Mouse (Mus musculus) E14TG2a.4 (cell line): ENCODE data around the gene Fam50b.
A peak's percentile ranks its signal among the peaks of the same experiment; 100 is the strongest.

ENCODE experiments used
- H3K27me3 ChIP-seq: 2 replicates; pipeline ENCODE4 v1.6.1; 2014; ENCODE audit warnings: low read length, control low read depth; ENCODE audit not compliant: insufficient read depth
- H3K36me3 ChIP-seq: 2 replicates; pipeline ENCODE4 v1.6.1; 2014; ENCODE audit warnings: low read length, control low read depth; ENCODE audit not compliant: insufficient read depth
- H3K4me1 ChIP-seq: replicated peaks from 2 replicates; pipeline ENCODE4 v1.6.1; 2014; ENCODE audit warnings: low read depth, low read length, control low read depth
- H3K4me3 ChIP-seq: replicated peaks from 2 replicates; pipeline ENCODE4 v1.5.1; 2014; ENCODE audit warnings: mild to moderate bottlenecking, low read length
- H3K9me3 ChIP-seq: 2 replicates; pipeline ENCODE4 v1.6.1; 2014; ENCODE audit warnings: low read length, control low read depth
- CTCF ChIP-seq: conservative IDR thresholded peaks from 2 replicates; pipeline ENCODE4 v1.5.1; 2014; ENCODE audit warnings: low read length
- NANOG ChIP-seq: IDR thresholded peaks from 2 replicates; pipeline ENCODE4 v1.6.1; 2014; ENCODE audit warnings: borderline replicate concordance, low read length, mixed read lengths
- POU5F1 ChIP-seq: IDR thresholded peaks from 2 replicates; pipeline ENCODE4 v1.6.1; 2014; ENCODE audit warnings: low read length, borderline replicate concordance

The Fam50b gene

DNA sequence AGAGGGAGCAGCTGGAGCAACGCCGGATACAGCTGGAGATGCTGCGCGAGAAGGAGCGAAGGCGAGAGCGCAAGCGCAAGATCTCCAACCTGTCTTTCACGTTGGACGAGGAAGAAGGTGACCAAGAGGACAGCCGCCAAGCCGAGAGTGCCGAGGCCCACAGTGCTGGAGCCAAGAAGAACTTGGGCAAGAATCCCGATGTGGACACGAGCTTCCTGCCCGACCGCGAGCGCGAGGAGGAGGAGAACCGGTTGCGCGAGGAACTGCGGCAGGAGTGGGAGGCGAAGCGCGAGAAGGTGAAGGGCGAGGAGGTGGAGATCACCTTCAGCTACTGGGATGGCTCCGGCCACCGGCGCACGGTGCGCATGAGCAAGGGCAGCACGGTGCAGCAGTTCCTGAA, 12.2 kb downstream of the Fam50b start:
- Histone ChIP-seq H3K4me1 (peaks cover 38% of the 10 kb centered on the region), H3K9me3 (peaks cover 28% of the 10 kb centered on the region; the same call in 1 of the 2 replicates), H3K27me3 (peaks cover 58% of the 10 kb centered on the region), H3K36me3 (no peaks in the 10 kb centered on the region), H3K4me3 (peak overlapping the region; percentile 71)
- TF ChIP-seq POU5F1 (no peak), NANOG (no peak), CTCF (no peak)

DNA sequence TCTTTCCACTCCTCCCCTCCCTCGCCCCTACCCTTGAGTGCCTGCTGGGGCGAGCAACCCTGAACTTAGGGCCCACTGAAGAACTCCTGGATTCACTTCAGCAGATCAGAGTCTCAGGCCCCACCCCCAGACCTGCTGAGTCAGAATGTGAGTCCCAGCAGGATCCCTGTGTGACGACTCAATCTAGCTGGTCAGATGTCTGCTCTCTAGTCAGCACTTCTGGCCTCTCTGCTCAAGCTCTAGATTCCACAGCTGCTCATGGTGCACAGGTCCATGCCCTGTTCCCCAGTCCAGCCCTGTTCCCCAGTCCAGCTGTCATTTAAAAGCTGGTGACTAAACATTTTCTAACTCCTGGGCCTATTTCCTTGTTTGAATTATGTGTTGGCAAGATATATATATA, 13.9 kb downstream of the Fam50b start:
- Histone ChIP-seq H3K4me1 (peaks cover 22% of the 10 kb centered on the region), H3K9me3 (peaks cover 28% of the 10 kb centered on the region; the same call in 1 of the 2 replicates), H3K36me3 (no peaks in the 10 kb centered on the region), H3K27me3 (peaks cover 51% of the 10 kb centered on the region), H3K4me3 (no peak overlapping the region)
- TF ChIP-seq CTCF: no peak
- TF ChIP-seq POU5F1: no peak
- TF ChIP-seq NANOG: no peak

DNA sequence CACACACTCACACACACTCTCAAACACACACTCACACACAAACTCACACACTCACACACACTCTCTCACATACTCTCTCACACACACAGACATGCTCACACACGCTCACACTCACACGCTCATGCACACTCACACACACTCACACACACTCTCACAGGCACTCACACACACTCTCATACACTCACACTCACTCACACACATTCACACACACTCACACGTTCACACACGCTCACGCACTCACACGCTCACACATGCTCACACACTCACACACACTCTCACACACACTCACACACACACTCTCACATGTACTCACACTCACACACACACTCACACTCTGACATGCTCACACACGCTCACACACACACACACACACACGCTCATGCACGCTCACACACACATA, 24.6 kb downstream of the Fam50b start:
- no peak for TF ChIP-seq CTCF
- no peak for TF ChIP-seq NANOG
- no peak for TF ChIP-seq POU5F1
- Histone ChIP-seq H3K4me3 (no peak overlapping the region), H3K4me1 (peaks cover 21% of the 10 kb centered on the region), H3K36me3 (no peaks in the 10 kb centered on the region), H3K9me3 (no peaks in the 10 kb centered on the region), H3K27me3 (peaks cover 8% of the 10 kb centered on the region; the same call in 1 of the 2 replicates)

DNA sequence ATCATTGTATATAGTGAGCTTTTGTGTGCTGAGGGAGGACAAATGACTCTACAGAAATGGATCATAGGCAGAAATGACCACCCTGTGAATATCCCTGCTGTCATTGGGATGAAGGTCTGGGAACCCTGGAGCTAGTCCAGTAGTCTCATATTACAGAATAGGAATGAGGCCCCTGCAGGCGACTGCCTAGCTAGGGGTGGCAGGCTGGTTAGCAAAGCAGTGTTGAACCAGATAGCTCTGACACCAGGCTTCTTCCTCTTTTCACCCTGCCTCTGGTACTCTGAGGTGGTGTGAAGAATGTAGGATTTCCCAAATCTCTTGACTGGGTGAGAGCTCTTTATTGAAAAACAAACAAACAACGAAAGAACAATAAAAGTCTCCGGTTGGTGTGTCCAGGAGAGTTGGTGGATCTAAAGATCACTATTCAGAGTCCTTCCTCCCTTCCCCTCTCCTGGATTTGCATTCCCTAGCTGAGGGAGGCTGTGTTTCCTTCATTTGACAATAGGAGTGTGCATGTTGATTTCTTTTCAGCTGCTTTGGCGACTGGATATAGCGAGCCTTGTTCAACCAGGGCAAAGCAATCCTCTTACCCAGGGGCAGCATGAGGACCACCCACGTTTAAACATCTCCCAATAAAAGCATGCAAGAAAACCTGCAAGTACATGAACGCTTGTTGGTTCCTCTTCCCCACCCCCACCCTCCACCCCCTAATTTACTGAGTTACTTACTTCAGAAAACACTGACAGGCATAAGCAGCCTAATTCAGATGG, 26.1 kb downstream of the Fam50b start:
- Histone ChIP-seq H3K4me3 (no peak overlapping the region), H3K9me3 (no peaks in the 10 kb centered on the region), H3K27me3 (peaks cover 8% of the 10 kb centered on the region; the same call in 1 of the 2 replicates), H3K36me3 (no peaks in the 10 kb centered on the region), H3K4me1 (peaks cover 21% of the 10 kb centered on the region)
- TF ChIP-seq POU5F1: no peak
- no peak for TF ChIP-seq CTCF
- no peak for TF ChIP-seq NANOG

DNA sequence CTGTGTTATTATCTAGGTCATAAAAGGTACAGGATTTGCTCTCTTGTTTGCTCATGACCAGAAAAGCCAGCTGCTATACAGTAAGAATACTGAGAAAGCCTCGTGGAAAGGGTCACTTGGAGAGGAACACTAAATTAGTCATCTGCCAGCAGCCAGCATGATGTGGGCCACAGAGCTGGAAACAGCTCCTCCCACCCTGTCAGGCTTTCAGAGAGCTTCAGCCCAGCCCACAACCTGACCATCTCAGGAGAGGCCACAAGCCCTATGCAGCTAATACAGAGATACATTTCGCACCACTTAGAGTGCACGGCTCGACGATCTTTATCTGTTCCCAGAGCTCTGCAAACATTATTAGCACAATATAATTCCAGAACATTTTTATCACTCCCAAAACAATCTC, 27.5 kb downstream of the Fam50b start:
- H3K27me3 ChIP-seq: peaks cover 8% of the 10 kb centered on the region; the same call in 1 of the 2 replicates
- no peak for TF ChIP-seq NANOG
- TF ChIP-seq CTCF: no peak
- TF ChIP-seq POU5F1: no peak
- H3K4me3 ChIP-seq: no peak overlapping the region
- peaks cover 21% of the 10 kb centered on the region for H3K4me1 ChIP-seq
- no peaks in the 10 kb centered on the region for H3K36me3 ChIP-seq
- H3K9me3 ChIP-seq: no peaks in the 10 kb centered on the region

DNA sequence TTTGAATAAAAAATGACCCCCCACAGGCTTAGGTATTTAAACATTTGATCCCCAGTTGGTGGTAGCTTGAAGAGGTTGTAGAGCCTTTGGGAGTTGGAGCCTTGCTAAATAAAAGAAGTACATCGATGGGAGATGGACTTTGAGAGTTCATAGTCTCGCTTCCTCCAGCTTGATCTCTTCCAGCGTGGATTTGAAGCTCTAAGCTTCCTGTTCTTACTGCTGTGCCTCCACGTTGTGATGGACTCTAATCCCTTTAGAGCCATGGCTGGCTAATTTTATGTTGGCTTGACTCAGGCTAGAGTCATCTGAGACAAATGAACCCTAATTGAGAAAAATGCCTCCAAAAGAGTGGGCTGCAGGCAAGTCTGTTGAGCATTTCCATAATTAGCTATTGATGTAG, 28.2 kb downstream of the Fam50b start:
- H3K36me3 ChIP-seq: no peaks in the 10 kb centered on the region
- peaks cover 26% of the 10 kb centered on the region for H3K4me1 ChIP-seq
- TF ChIP-seq NANOG (no peak), CTCF (no peak), POU5F1 (no peak)
- H3K9me3 ChIP-seq: no peaks in the 10 kb centered on the region
- peaks cover 4% of the 10 kb centered on the region; the same call in 1 of the 2 replicates for H3K27me3 ChIP-seq
- no peak overlapping the region for H3K4me3 ChIP-seq

DNA sequence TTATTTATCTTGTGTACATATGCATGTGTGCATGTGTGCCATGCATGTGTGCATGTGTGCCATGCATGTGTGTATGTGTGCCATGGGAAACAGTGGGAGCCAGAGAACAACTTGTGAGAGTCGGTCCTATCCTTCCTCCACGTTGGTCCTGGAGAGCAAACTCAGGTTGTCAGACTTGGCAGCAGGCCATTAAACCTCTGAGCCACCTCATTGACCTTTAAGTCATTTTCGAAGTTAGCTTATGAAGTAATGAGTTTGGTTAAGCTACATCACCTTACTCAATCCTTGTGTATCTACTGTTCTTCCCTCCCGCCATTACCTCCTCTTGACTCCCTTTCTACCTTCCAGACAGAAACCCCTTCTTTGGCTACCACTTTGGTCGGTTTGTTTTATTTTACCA, 30.6 kb downstream of the Fam50b start:
- no peak for TF ChIP-seq POU5F1
- no peak for TF ChIP-seq CTCF
- TF ChIP-seq NANOG: no peak
- Histone ChIP-seq H3K4me3 (no peak overlapping the region), H3K36me3 (no peaks in the 10 kb centered on the region), H3K27me3 (no peaks in the 10 kb centered on the region), H3K9me3 (no peaks in the 10 kb centered on the region), H3K4me1 (peaks cover 23% of the 10 kb centered on the region)

DNA sequence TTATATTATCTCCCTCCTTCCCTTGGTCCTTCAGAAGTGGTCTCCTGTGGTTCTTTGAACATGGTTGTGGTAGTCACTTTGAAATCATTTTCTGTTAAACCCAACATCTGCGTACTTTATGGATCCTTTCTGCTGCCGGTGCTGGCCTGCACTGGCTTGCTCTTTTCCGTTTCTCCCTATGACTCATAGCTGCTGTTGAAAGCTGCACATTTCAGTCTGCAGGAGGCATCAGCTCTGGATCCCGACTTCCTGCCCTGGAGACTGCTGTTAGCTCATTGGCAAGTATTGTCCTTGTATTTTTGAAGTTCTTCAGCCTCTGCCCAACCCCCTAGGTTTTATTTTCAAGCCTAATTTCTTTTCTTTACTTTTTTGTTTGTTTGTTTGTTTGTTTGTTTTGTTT, 31.9 kb downstream of the Fam50b start:
- H3K4me3 ChIP-seq: no peak overlapping the region
- no peaks in the 10 kb centered on the region; the same call in 1 of the 2 replicates for H3K27me3 ChIP-seq
- H3K36me3 ChIP-seq: no peaks in the 10 kb centered on the region
- no peaks in the 10 kb centered on the region for H3K9me3 ChIP-seq
- peaks cover 14% of the 10 kb centered on the region for H3K4me1 ChIP-seq
- no peak for TF ChIP-seq CTCF
- no peak for TF ChIP-seq POU5F1
- no peak for TF ChIP-seq NANOG
